In the genomic region with DNA sequence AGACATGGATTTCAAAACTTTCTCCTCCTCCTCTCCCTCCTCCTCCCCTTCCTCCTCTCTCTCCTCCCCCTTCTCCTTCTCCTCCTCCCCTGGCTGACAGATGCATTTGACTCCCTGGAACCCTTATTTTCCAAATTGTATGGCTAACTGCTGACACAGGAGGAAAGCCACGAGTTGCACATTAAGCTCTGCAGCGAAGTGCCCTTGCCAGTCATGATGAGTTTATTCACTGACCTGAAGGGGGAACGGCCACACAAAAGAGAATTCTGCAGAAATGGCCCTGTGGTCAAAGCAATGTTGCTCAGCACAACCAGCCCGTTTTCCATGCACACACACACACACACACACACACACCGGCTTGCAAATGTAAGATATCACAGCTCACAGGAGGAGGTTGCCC, we compare ENCODE assay signal across 8 mouse cellular contexts.
DNase-seq lines count a peak whose midpoint lies in the region; ATAC-seq and TF ChIP-seq lines count a peak whose summit lies in the region.

No protein-coding gene starts in this region.

- no peak for ATAC-seq in limb, embryonic 14.5 days (ENCODE audit: low FRiP score, low read depth)
- no peak for ATAC-seq in stomach, postnatal 0 days (ENCODE audit: low FRiP score, low TSS enrichment)

- H3K27me3 ChIP-seq in hindbrain, embryonic 10.5 days (ENCODE audit: insufficient read depth, poor library complexity, severe bottlenecking), result no peaks in the 10 kb centered on the region
- H3K27me3 ChIP-seq in limb, embryonic 14.5 days (ENCODE audit: control insufficient read depth, insufficient read depth, low read length), result no peaks in the 10 kb centered on the region
- H3K27me3 ChIP-seq in stomach, postnatal 0 days (ENCODE audit: control insufficient read depth, insufficient read depth, low read length), result no peaks in the 10 kb centered on the region

- H3K4me2 ChIP-seq in limb, embryonic 14.5 days (replicated peaks; ENCODE audit: low read depth, low read length, severe bottlenecking), result no peak overlapping the region
- H3K4me2 ChIP-seq in stomach, postnatal 0 days (replicated peaks; ENCODE audit: low read depth), result no peak overlapping the region

- peaks cover 70% of the 10 kb centered on the region for H3K4me1 ChIP-seq in hindbrain, embryonic 10.5 days (replicated peaks)
- H3K4me1 ChIP-seq in limb, embryonic 14.5 days (ENCODE audit: control insufficient read depth, insufficient read depth, low read length), result peaks cover 56% of the 10 kb centered on the region
- peaks cover 9% of the 10 kb centered on the region for H3K4me1 ChIP-seq in stomach, postnatal 0 days (replicated peaks; ENCODE audit: control insufficient read depth, insufficient read depth)

- 38% methylated on average over 5 of the region's 5 CpGs for WGBS in hindbrain, embryonic 10.5 days
- WGBS in limb, embryonic 14.5 days, result 39% methylated on average over 5 of the region's 5 CpGs
- WGBS in stomach, postnatal 0 days, result 15% methylated on average over 5 of the region's 5 CpGs

- no peak for TF ChIP-seq CTCF in gastrocnemius, adult 2 months (IDR thresholded peaks at IDR 0.05)
- 0 out of 2 replicates have a peak, but pooled peaks have one; percentile 3 for TF ChIP-seq CTCF in stomach, postnatal 0 days (IDR thresholded peaks at IDR 0.05; ENCODE audit: low read depth)

- no peak for TF ChIP-seq EP300 in stomach, postnatal 0 days (optimal IDR thresholded peaks at IDR 0.05)

- H3K9me3 ChIP-seq in hindbrain, embryonic 10.5 days, result no peaks in the 10 kb centered on the region
- no peaks in the 10 kb centered on the region for H3K9me3 ChIP-seq in limb, embryonic 14.5 days (ENCODE audit: control insufficient read depth, low read length)
- no peaks in the 10 kb centered on the region for H3K9me3 ChIP-seq in stomach, postnatal 0 days (ENCODE audit: control insufficient read depth, low read length)

- H3K27ac ChIP-seq in gastrocnemius, adult 2 months, result peak overlapping the region; percentile 85
- H3K27ac ChIP-seq in hindbrain, embryonic 10.5 days, result peak overlapping the region; percentile 74
- peak overlapping the region; percentile 82 for H3K27ac ChIP-seq in limb, embryonic 14.5 days (replicated peaks; ENCODE audit: low read depth, low read length)
- H3K27ac ChIP-seq in stomach, postnatal 0 days (replicated peaks), result peak overlapping the region; percentile 82

- H3K9ac ChIP-seq in limb, embryonic 14.5 days (ENCODE audit: low read depth, low read length, severe bottlenecking), result no peak overlapping the region
- no peak overlapping the region for H3K9ac ChIP-seq in stomach, postnatal 0 days (ENCODE audit: low read length)

- no peak for DNase-seq in gastrocnemius, adult 2 months
- no peak for DNase-seq in gastrocnemius, postnatal 4 days (ENCODE audit: low spot score in 2 of 2)
- peak; percentile 52 for DNase-seq in MN1 (ENCODE audit: low spot score)
- DNase-seq in hindbrain, embryonic 10.5 days (ENCODE audit: low spot score), result no peak
- no peak for DNase-seq in limb, embryonic 14.5 days (ENCODE audit: low spot score)
- DNase-seq in stomach, postnatal 0 days (ENCODE audit: low spot score), result no peak
- no peak for DNase-seq in B cell, adult 2 months
- DNase-seq in layer of hippocampus, adult 11-12 months (ENCODE audit: low spot score), result no peak

- TF ChIP-seq POLR2A in limb, embryonic 14.5 days (IDR thresholded peaks at IDR 0.05; ENCODE audit: borderline replicate concordance, extremely low read depth, insufficient read depth, insufficient read length), result no peak

- H3K36me3 ChIP-seq in hindbrain, embryonic 10.5 days, result no peaks in the 10 kb centered on the region
- H3K36me3 ChIP-seq in limb, embryonic 14.5 days (ENCODE audit: control insufficient read depth, insufficient read depth, low read length), result no peaks in the 10 kb centered on the region
- no peaks in the 10 kb centered on the region for H3K36me3 ChIP-seq in stomach, postnatal 0 days (ENCODE audit: control insufficient read depth, insufficient read depth, low read length)

- no peak overlapping the region; the same call in 1 of the 2 replicates for H3K4me3 ChIP-seq in gastrocnemius, adult 2 months
- no peak overlapping the region for H3K4me3 ChIP-seq in hindbrain, embryonic 10.5 days
- no peak overlapping the region for H3K4me3 ChIP-seq in limb, embryonic 14.5 days (replicated peaks; ENCODE audit: low read length)
- no peak overlapping the region for H3K4me3 ChIP-seq in stomach, postnatal 0 days (ENCODE audit: low read depth, low read length)

- intact Hi-C loops in gastrocnemius, adult 2 months (cut with DNase I), result no loop called here
